Mouse (Mus musculus) 3134 (cell line): ENCODE measurements around the gene Gm10840.
"Not testable (repeated sequence)": the region's sequence is repeated elsewhere in the genome, so short reads cannot be mapped to it uniquely, and the experiment has no call there.

ENCODE experiments used
- DNase-seq: peaks from one replicate; pipeline ENCODE4 v3.0.0-alpha.2; 2011; ENCODE audit warnings: low spot score; ENCODE audit not compliant: insufficient read length; ENCODE audit errors: extremely low read depth

Gm10840 gene

GRCm38 (mm10) chr11:106194155-106194541 lies 33.5 kb downstream of the Gm10840 start:
- DNase-seq, result no peak

- DNase-seq, result no peak
Observed at GRCm38 (mm10) chr11:106194891-106195290, 34.2 kb downstream of the Gm10840 start.

GRCm38 (mm10) chr11:106195341-106195740 lies 34.7 kb downstream of the Gm10840 start:
- DNase-seq, result no peak

GRCm38 (mm10) chr11:106198277-106198676 lies 37.6 kb downstream of the Gm10840 start:
- DNase-seq, result no peak

- not testable (repeated sequence) for DNase-seq
Observed at GRCm38 (mm10) chr11:106199997-106200396, 39.3 kb downstream of the Gm10840 start.

- no peak for DNase-seq
Observed at GRCm38 (mm10) chr11:106200756-106201155, 40.1 kb downstream of the Gm10840 start.

GRCm38 (mm10) chr11:106201337-106202122 lies 40.9 kb downstream of the Gm10840 start:
- DNase-seq, result no peak

- DNase-seq, result no peak
Observed at GRCm38 (mm10) chr11:106202123-106202465, 41.4 kb downstream of the Gm10840 start, which contains the start of gene Strada. Strada (minus strand) TSS chr11:106202168.
